Comparison of ENCODE assay signal across 19 mouse cellular contexts in the genomic region with DNA sequence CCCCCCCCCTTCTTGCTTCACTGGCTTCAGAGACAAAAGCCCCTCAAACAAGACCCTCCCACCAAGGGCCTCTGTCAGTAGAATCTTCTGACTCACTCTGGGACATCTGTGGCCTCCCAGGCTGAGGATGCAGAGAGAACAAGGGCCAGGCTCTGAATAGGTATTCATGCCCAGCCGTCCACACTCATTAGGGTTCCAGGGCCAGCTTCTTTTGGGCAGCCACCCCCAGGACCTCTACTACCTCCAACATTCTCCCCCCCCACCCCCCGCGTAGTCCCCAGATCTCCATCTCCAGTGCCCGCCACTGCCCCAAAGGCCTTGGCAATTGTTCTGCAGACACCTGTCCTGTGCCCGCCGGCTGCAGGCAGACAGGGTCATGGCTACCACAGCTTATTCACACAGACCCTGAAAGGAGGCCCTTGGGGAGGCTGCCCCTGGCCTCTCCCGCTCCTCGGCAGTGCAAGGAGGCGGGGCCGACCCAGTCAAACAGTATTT. TPM values are rescaled to one million over a fixed set of nuclear protein-coding genes. Genes with fewer than 3 reads are reported as not detected.
DNase-seq lines count a peak whose midpoint lies in the region; ATAC-seq and TF ChIP-seq lines count a peak whose summit lies in the region.
"Had no signal": no experiment of that assay in that cellular context is flagged by ENCODE, and none has a peak within 500 bp of the region (broad histone marks: within the 10 kb centered on the region; RNA-seq: fewer than 3 reads in every experiment).

No protein-coding gene starts in this region.

- H3K4me2 ChIP-seq in stomach, embryonic 16.5 days (ENCODE audit: low read depth, low read length): no peak overlapping the region
- H3K4me2 ChIP-seq in stomach, postnatal 0 days (replicated peaks; ENCODE audit: low read depth): no peak overlapping the region
- peak overlapping the region; percentile 9; the same call in 1 of the 2 replicates for H3K4me2 ChIP-seq in midbrain, embryonic 12.5 days (replicated peaks)
- H3K4me2 ChIP-seq: embryonic facial prominence, embryonic 15.5 days; heart, embryonic 11.5 days; limb, embryonic 13.5 days had no signal

- WGBS in stomach, embryonic 16.5 days: 42% methylated on average over 10 of the region's 10 CpGs
- 51% methylated on average over 10 of the region's 10 CpGs for WGBS in stomach, postnatal 0 days
- WGBS in hindbrain, embryonic 10.5 days: 19% methylated on average over 10 of the region's 10 CpGs
- WGBS in midbrain, embryonic 12.5 days: 19% methylated on average over 9 of the region's 10 CpGs
- WGBS in thymus, adult 2 months: 81% methylated on average over 10 of the region's 10 CpGs

- no peaks in the 10 kb centered on the region for H3K36me3 ChIP-seq in stomach, embryonic 16.5 days (ENCODE audit: control insufficient read depth, insufficient read depth, low read length)
- H3K36me3 ChIP-seq in stomach, postnatal 0 days (ENCODE audit: control insufficient read depth, insufficient read depth, low read length): no peaks in the 10 kb centered on the region
- H3K36me3 ChIP-seq in hindbrain, embryonic 10.5 days: no peaks in the 10 kb centered on the region
- no peaks in the 10 kb centered on the region for H3K36me3 ChIP-seq in midbrain, embryonic 12.5 days
- no peaks in the 10 kb centered on the region for H3K36me3 ChIP-seq in thymus, adult 2 months (ENCODE audit: control insufficient read depth, insufficient read depth, low read length)
- H3K36me3 ChIP-seq: embryonic facial prominence, embryonic 15.5 days; limb, embryonic 13.5 days had no signal

- no peak overlapping the region for H3K9ac ChIP-seq in stomach, embryonic 16.5 days (ENCODE audit: low read length)
- H3K9ac ChIP-seq in stomach, postnatal 0 days (ENCODE audit: low read length): no peak overlapping the region
- H3K9ac ChIP-seq in midbrain, embryonic 12.5 days (replicated peaks): no peak overlapping the region
- H3K9ac ChIP-seq: embryonic facial prominence, embryonic 15.5 days; limb, embryonic 13.5 days had no signal

- no peaks in the 10 kb centered on the region for H3K27me3 ChIP-seq in stomach, embryonic 16.5 days (ENCODE audit: control insufficient read depth, insufficient read depth, low read length)
- no peaks in the 10 kb centered on the region for H3K27me3 ChIP-seq in stomach, postnatal 0 days (ENCODE audit: control insufficient read depth, insufficient read depth, low read length)
- peaks cover 66% of the 10 kb centered on the region for H3K27me3 ChIP-seq in hindbrain, embryonic 10.5 days (ENCODE audit: insufficient read depth, poor library complexity, severe bottlenecking)
- peaks cover 25% of the 10 kb centered on the region for H3K27me3 ChIP-seq in midbrain, embryonic 12.5 days
- H3K27me3 ChIP-seq in thymus, adult 2 months (ENCODE audit: control insufficient read depth, insufficient read depth, low read length): no peaks in the 10 kb centered on the region

- intact Hi-C loops in left cerebral cortex, postnatal 25 days (cut with DNase I): no loop called here

- DNase-seq in stomach, postnatal 0 days (ENCODE audit: low spot score): no peak
- DNase-seq in hindbrain, embryonic 10.5 days (ENCODE audit: low spot score): peak; percentile 82
- peak; percentile 93 for DNase-seq in retina, postnatal 1 day
- DNase-seq in left cerebral cortex, postnatal 25 days (ENCODE audit: low spot score in 2 of 2): no peak
- no peak for DNase-seq in thymus, adult 2 months
- no peak for DNase-seq in adrenal gland, adult 8-10 months
- DNase-seq: B cell, adult 2 months; cerebellum, adult 18-20 months; lung, adult 18-20 months had no signal

- no peak for TF ChIP-seq POLR2A in thymus, adult 2 months (IDR thresholded peaks at IDR 0.05; ENCODE audit: control insufficient read depth, extremely low read depth, insufficient read depth, low read length, poor library complexity)

- ATAC-seq in stomach, embryonic 16.5 days (ENCODE audit: insufficient read depth, low FRiP score): 0 out of 2 replicates have a peak, but pooled peaks have one; percentile 56
- no peak for ATAC-seq in stomach, postnatal 0 days (ENCODE audit: low FRiP score, low TSS enrichment)
- peak; percentile 89 for ATAC-seq in midbrain, embryonic 12.5 days (ENCODE audit: low FRiP score, low read depth)

- no peak overlapping the region for H3K27ac ChIP-seq in stomach, embryonic 16.5 days (ENCODE audit: low read length)
- no peak overlapping the region for H3K27ac ChIP-seq in stomach, postnatal 0 days (replicated peaks)
- peak overlapping the region; percentile 89 for H3K27ac ChIP-seq in hindbrain, embryonic 10.5 days
- peak overlapping the region; percentile 85 for H3K27ac ChIP-seq in midbrain, embryonic 12.5 days (replicated peaks)
- H3K27ac ChIP-seq in thymus, adult 2 months (ENCODE audit: control insufficient read depth, insufficient read depth, low read length): no peak overlapping the region
- H3K27ac ChIP-seq: embryonic facial prominence, embryonic 15.5 days; limb, embryonic 13.5 days had no signal

- no peak overlapping the region for H3K4me3 ChIP-seq in stomach, embryonic 16.5 days (replicated peaks; ENCODE audit: low read length)
- no peak overlapping the region for H3K4me3 ChIP-seq in stomach, postnatal 0 days (ENCODE audit: low read depth, low read length)
- H3K4me3 ChIP-seq in hindbrain, embryonic 10.5 days: peak overlapping the region; percentile 20
- no peak overlapping the region for H3K4me3 ChIP-seq in midbrain, embryonic 12.5 days
- no peak overlapping the region for H3K4me3 ChIP-seq in thymus, adult 2 months (ENCODE audit: control insufficient read depth, insufficient read depth, low read length)
- H3K4me3 ChIP-seq: embryonic facial prominence, embryonic 15.5 days; limb, embryonic 13.5 days had no signal

- no peak for TF ChIP-seq EP300 in stomach, postnatal 0 days (optimal IDR thresholded peaks at IDR 0.05)

- no peaks in the 10 kb centered on the region for H3K9me3 ChIP-seq in stomach, embryonic 16.5 days (replicated peaks; ENCODE audit: control insufficient read depth, low read length)
- no peaks in the 10 kb centered on the region for H3K9me3 ChIP-seq in stomach, postnatal 0 days (ENCODE audit: control insufficient read depth, low read length)
- no peaks in the 10 kb centered on the region for H3K9me3 ChIP-seq in hindbrain, embryonic 10.5 days
- H3K9me3 ChIP-seq in midbrain, embryonic 12.5 days: no peaks in the 10 kb centered on the region
- H3K9me3 ChIP-seq: embryonic facial prominence, embryonic 15.5 days; limb, embryonic 13.5 days had no signal

- no peaks in the 10 kb centered on the region for H3K4me1 ChIP-seq in stomach, embryonic 16.5 days (ENCODE audit: control insufficient read depth, insufficient read depth, low read length)
- no peaks in the 10 kb centered on the region for H3K4me1 ChIP-seq in stomach, postnatal 0 days (replicated peaks; ENCODE audit: control insufficient read depth, insufficient read depth)
- peaks cover 63% of the 10 kb centered on the region for H3K4me1 ChIP-seq in hindbrain, embryonic 10.5 days (replicated peaks)
- peaks cover 52% of the 10 kb centered on the region for H3K4me1 ChIP-seq in midbrain, embryonic 12.5 days
- H3K4me1 ChIP-seq in thymus, adult 2 months (replicated peaks; ENCODE audit: control insufficient read depth, insufficient read depth, low read length): no peaks in the 10 kb centered on the region
- H3K4me1 ChIP-seq: limb, embryonic 13.5 days had no signal

- TF ChIP-seq CTCF in stomach, postnatal 0 days (IDR thresholded peaks at IDR 0.05; ENCODE audit: low read depth): no peak
- no peak for TF ChIP-seq CTCF in thymus, adult 2 months (IDR thresholded peaks at IDR 0.05; ENCODE audit: borderline replicate concordance, control insufficient read depth, extremely low read depth, insufficient read depth, low read length, poor library complexity)

RNA-seq across cellular contexts. Expression of a gene that starts 5.0 kb away (rescaled TPM):
- not detected in 2 replicates for polyA plus RNA-seq in stomach, embryonic 16.5 days (2015; fragmentation: Nextera tagmentation; extraction: Ambion mirVana)
- polyA plus RNA-seq in stomach, postnatal 0 days (2015; fragmentation: Nextera tagmentation; extraction: Ambion mirVana): not detected in 2 replicates
- polyA plus RNA-seq in hindbrain, embryonic 10.5 days (2016; fragmentation: Nextera tagmentation; extraction: Ambion mirVana): not detected in 2 replicates
- not detected in 2 replicates for polyA plus RNA-seq in midbrain, embryonic 12.5 days (2016; fragmentation: Nextera tagmentation; extraction: Ambion mirVana)
- not detected for total RNA-seq in left cerebral cortex, postnatal 25 days (2021)
- not detected in 2 replicates for polyA plus RNA-seq in thymus, adult 2 months (2012; rRNA removed)
- total RNA-seq in adrenal gland, adult 8-10 months (2022): not detected
- total RNA-seq: adrenal gland, postnatal 4 days; ES-E14; gastrocnemius, adult 18-20 months had no signal
- polyA plus RNA-seq: embryonic facial prominence, embryonic 15.5 days; heart, embryonic 11.5 days; kidney, embryonic 14.5 days; limb, embryonic 13.5 days; stomach, embryonic 14.5 days had no signal

Comparison
In these comparisons a context has a peak if more than half of its experiments do, and no peak if none do; other contexts are left out.
1. H3K27ac ChIP-seq: peak in hindbrain, embryonic 10.5 days (single experiment) and midbrain, embryonic 12.5 days (single experiment); none in stomach, embryonic 16.5 days (single experiment), stomach, postnatal 0 days (single experiment) and thymus, adult 2 months (single experiment).
2. DNase-seq: peak in hindbrain, embryonic 10.5 days (single experiment) and retina, postnatal 1 day (single experiment); none in stomach, postnatal 0 days (single experiment), left cerebral cortex, postnatal 25 days (0 of 2), thymus, adult 2 months (single experiment) and adrenal gland, adult 8-10 months (single experiment).